Mouse (Mus musculus) granulocyte monocyte progenitor cell, adult 5-6 weeks (primary cell): ENCODE measurements around the gene Cog1. TPM values are rescaled to one million over a fixed set of nuclear protein-coding genes. Genes with fewer than 3 reads are reported as not detected.

ENCODE experiments used
- ATAC-seq: replicated peaks from 2 replicates; pipeline ENCODE4 v1.8.0; 2016; ENCODE audit warnings: mild to moderate bottlenecking, moderate TSS enrichment, inconsistent platforms; ENCODE audit not compliant: poor library complexity, severe bottlenecking
- total RNA-seq, 2 experiments: library from RNA; stranded (forward) in 1 of 2; stranded (reverse) in 1 of 2; fragments of 200-712, 200-1000 nt in 1 of 2; fragments of >200 nt in 1 of 2; fragmentation: Nextera tagmentation in 1 of 2; gene quantifications; 2 replicates each; pipeline ENCODE4 v1.2.3; 2014 to 2017

Gene Cog1
- total RNA-seq, 2 experiments from 2014 or later = 22.8 to 63.6 TPM

- no peak for ATAC-seq
Observed at GRCm38 (mm10) chr11:113664279-113664678, 15.3 kb downstream of the Cog1 start.

- no peak for ATAC-seq
Observed at GRCm38 (mm10) chr11:113666205-113666604, 17.2 kb downstream of the Cog1 start.

- peak; percentile 74 for ATAC-seq
Observed at GRCm38 (mm10) chr11:113666648-113667047, 17.7 kb downstream of the Cog1 start.

GRCm38 (mm10) chr11:113667122-113667521, 18.2 kb downstream of the Cog1 start:
- no peak for ATAC-seq

- ATAC-seq = no peak
Observed at GRCm38 (mm10) chr11:113667704-113668103, 18.7 kb downstream of the Cog1 start.

GRCm38 (mm10) chr11:113668857-113669256, 19.9 kb downstream of the Cog1 start:
- ATAC-seq = no peak

GRCm38 (mm10) chr11:113669711-113670110, 20.7 kb downstream of the Cog1 start:
- ATAC-seq = no peak

GRCm38 (mm10) chr11:113673614-113674013, 24.6 kb downstream of the Cog1 start:
- no peak for ATAC-seq

- ATAC-seq = no peak
Observed at GRCm38 (mm10) chr11:113674595-113674994, 25.6 kb downstream of the Cog1 start.

GRCm38 (mm10) chr11:113676847-113677246, 27.9 kb downstream of the Cog1 start:
- ATAC-seq = no peak

GRCm38 (mm10) chr11:113677378-113677777, 28.4 kb downstream of the Cog1 start:
- ATAC-seq = no peak

GRCm38 (mm10) chr11:113678373-113678772, 29.4 kb downstream of the Cog1 start:
- ATAC-seq = peak; percentile 38

- ATAC-seq = no peak
Observed at GRCm38 (mm10) chr11:113680954-113681353, 32.0 kb downstream of the Cog1 start.

GRCm38 (mm10) chr11:113681979-113682378, 33.0 kb downstream of the Cog1 start:
- no peak for ATAC-seq

GRCm38 (mm10) chr11:113682897-113683626, 34.1 kb downstream of the Cog1 start:
- ATAC-seq = peak; percentile 58

- ATAC-seq = peak; percentile 26
Observed at GRCm38 (mm10) chr11:113683627-113683956, 34.6 kb downstream of the Cog1 start.

GRCm38 (mm10) chr11:113683957-113684706, 35.2 kb downstream of the Cog1 start, which contains the start of the genes Fam104a and D11Wsu47e:
Gene Fam104a (minus strand): TSS chr11:113684155.
Gene D11Wsu47e (plus strand): TSS chr11:113684412.
- ATAC-seq = peak; percentile 81

- ATAC-seq = no peak
Observed at GRCm38 (mm10) chr11:113684707-113685426, 35.9 kb downstream of the Cog1 start.

GRCm38 (mm10) chr11:113687031-113687430, 38.1 kb downstream of the Cog1 start:
- no peak for ATAC-seq

- no peak for ATAC-seq
Observed at GRCm38 (mm10) chr11:113690506-113690905, 41.5 kb downstream of the Cog1 start.

GRCm38 (mm10) chr11:113691318-113691717, 42.3 kb downstream of the Cog1 start:
- no peak for ATAC-seq
